Mouse (Mus musculus) liver, postnatal 0 days (tissue): ENCODE results near the gene Arglu1.

Experiments used
- CTCF ChIP-seq: sonication (generic); IDR thresholded peaks from 2 replicates; pipeline ENCODE4 v1.5.1; 2016; ENCODE audit warnings: antibody characterized with exemption, low read depth
- EP300 ChIP-seq: IDR thresholded peaks from 2 replicates; pipeline ENCODE4 v1.6.1; 2016; ENCODE audit warnings: antibody characterized with exemption, low read depth, mild to moderate bottlenecking

GRCm38 (mm10) chr8:8619221-8620194, 70.8 kb downstream of the Arglu1 start:
- TF ChIP-seq CTCF: no peak
- TF ChIP-seq EP300: no peak
